ENCODE assay signal across 16 mouse cellular contexts in the genomic region with DNA sequence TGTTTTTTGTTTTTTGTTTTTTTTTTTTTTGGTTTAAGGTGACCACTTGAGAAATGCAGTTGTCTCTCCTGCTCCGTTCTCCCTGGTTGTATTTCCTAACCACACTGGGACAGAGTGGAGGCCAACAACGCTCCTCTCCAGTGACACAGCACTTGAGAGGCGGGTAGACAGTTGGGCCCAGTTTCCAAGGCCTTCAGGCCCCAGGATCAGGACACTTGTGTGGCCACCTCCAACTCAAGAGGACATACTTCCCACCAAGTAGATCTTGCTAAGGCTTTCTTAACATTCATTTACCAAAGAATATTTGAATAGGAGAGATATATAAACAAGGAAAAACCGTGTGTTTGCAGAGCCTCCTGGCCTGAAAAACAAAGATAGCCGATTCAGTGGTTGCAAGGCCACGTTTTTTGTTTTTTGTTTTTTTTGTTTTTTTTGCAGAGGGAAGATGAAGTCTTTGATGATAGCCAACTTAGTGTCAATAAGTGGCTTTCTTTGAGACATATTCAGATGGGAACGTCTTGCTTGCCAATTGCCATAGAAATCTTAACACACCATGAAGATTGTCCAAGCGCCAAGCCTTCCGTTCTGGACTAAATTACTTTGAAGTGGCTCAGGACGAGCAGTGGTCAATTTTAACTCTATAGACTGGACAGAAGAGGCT. TPM values are rescaled to one million over a fixed set of nuclear protein-coding genes. Genes with fewer than 3 reads are reported as not detected.
DNase-seq lines count a peak whose midpoint lies in the region; ATAC-seq lines count a peak whose summit lies in the region.
"Had no signal": no experiment of that assay in that cellular context is flagged by ENCODE, and none has a peak within 500 bp of the region (broad histone marks: within the 10 kb centered on the region; RNA-seq: fewer than 3 reads in every experiment).

No protein-coding gene starts in this region.

- H3K36me3 ChIP-seq in midbrain, embryonic 10.5 days = no peaks in the 10 kb centered on the region
- H3K36me3 ChIP-seq in midbrain, embryonic 16.5 days (ENCODE audit: control insufficient read depth, insufficient read depth, low read length) = no peaks in the 10 kb centered on the region
- no peaks in the 10 kb centered on the region for H3K36me3 ChIP-seq in hindbrain, embryonic 12.5 days
- no peaks in the 10 kb centered on the region for H3K36me3 ChIP-seq in midbrain, embryonic 15.5 days (replicated peaks)
- H3K36me3 ChIP-seq in kidney, embryonic 15.5 days = no peaks in the 10 kb centered on the region
- H3K36me3 ChIP-seq: limb, embryonic 15.5 days had no signal

- no peak overlapping the region for H3K9ac ChIP-seq in midbrain, embryonic 16.5 days (ENCODE audit: low read depth, low read length)
- no peak overlapping the region for H3K9ac ChIP-seq in hindbrain, embryonic 12.5 days
- H3K9ac ChIP-seq in midbrain, embryonic 15.5 days = no peak overlapping the region
- no peak overlapping the region for H3K9ac ChIP-seq in kidney, embryonic 15.5 days
- H3K9ac ChIP-seq: limb, embryonic 15.5 days had no signal

- H3K4me3 ChIP-seq in midbrain, embryonic 10.5 days = no peak overlapping the region
- no peak overlapping the region for H3K4me3 ChIP-seq in midbrain, embryonic 16.5 days (ENCODE audit: low read depth, low read length)
- H3K4me3 ChIP-seq in hindbrain, embryonic 12.5 days = no peak overlapping the region
- no peak overlapping the region for H3K4me3 ChIP-seq in midbrain, embryonic 15.5 days
- H3K4me3 ChIP-seq in kidney, embryonic 15.5 days (replicated peaks) = no peak overlapping the region
- H3K4me3 ChIP-seq: left cerebral cortex, adult 2 months; limb, embryonic 15.5 days had no signal

- H3K4me1 ChIP-seq in midbrain, embryonic 10.5 days = peaks cover 71% of the 10 kb centered on the region
- peaks cover 14% of the 10 kb centered on the region for H3K4me1 ChIP-seq in midbrain, embryonic 16.5 days (ENCODE audit: control insufficient read depth, insufficient read depth, low read length)
- peaks cover 39% of the 10 kb centered on the region for H3K4me1 ChIP-seq in hindbrain, embryonic 12.5 days
- peaks cover 30% of the 10 kb centered on the region for H3K4me1 ChIP-seq in midbrain, embryonic 15.5 days
- peaks cover 22% of the 10 kb centered on the region for H3K4me1 ChIP-seq in kidney, embryonic 15.5 days

- H3K27me3 ChIP-seq in midbrain, embryonic 10.5 days (ENCODE audit: low read depth, poor library complexity, severe bottlenecking) = peaks cover 82% of the 10 kb centered on the region
- H3K27me3 ChIP-seq in midbrain, embryonic 16.5 days (ENCODE audit: control insufficient read depth, insufficient read depth, low read depth, low read length) = peaks cover 29% of the 10 kb centered on the region
- peaks cover 51% of the 10 kb centered on the region for H3K27me3 ChIP-seq in hindbrain, embryonic 12.5 days
- H3K27me3 ChIP-seq in midbrain, embryonic 15.5 days (replicated peaks) = peaks cover 47% of the 10 kb centered on the region
- peaks cover 86% of the 10 kb centered on the region for H3K27me3 ChIP-seq in kidney, embryonic 15.5 days

- no peaks in the 10 kb centered on the region for H3K9me3 ChIP-seq in midbrain, embryonic 10.5 days (replicated peaks)
- no peaks in the 10 kb centered on the region for H3K9me3 ChIP-seq in midbrain, embryonic 16.5 days (replicated peaks; ENCODE audit: control insufficient read depth, low read length, poor library complexity, severe bottlenecking)
- no peaks in the 10 kb centered on the region for H3K9me3 ChIP-seq in hindbrain, embryonic 12.5 days (replicated peaks)
- H3K9me3 ChIP-seq in midbrain, embryonic 15.5 days = no peaks in the 10 kb centered on the region
- no peaks in the 10 kb centered on the region for H3K9me3 ChIP-seq in kidney, embryonic 15.5 days (replicated peaks)
- H3K9me3 ChIP-seq: limb, embryonic 15.5 days had no signal

- WGBS in midbrain, embryonic 10.5 days = 19% methylated on average over 10 of the region's 10 CpGs
- whole genome bisulfite sequencing in midbrain, embryonic 16.5 days = 27% methylated on average over 10 of the region's 10 CpGs
- WGBS in hindbrain, embryonic 12.5 days = 17% methylated on average over 10 of the region's 10 CpGs
- WGBS in midbrain, embryonic 15.5 days = 22% methylated on average over 10 of the region's 10 CpGs
- WGBS in kidney, embryonic 15.5 days = 72% methylated on average over 10 of the region's 10 CpGs

- H3K4me2 ChIP-seq in midbrain, embryonic 16.5 days (ENCODE audit: low read length) = no peak overlapping the region
- H3K4me2 ChIP-seq in hindbrain, embryonic 12.5 days (replicated peaks) = no peak overlapping the region
- no peak overlapping the region for H3K4me2 ChIP-seq in midbrain, embryonic 15.5 days
- no peak overlapping the region for H3K4me2 ChIP-seq in kidney, embryonic 15.5 days
- H3K4me2 ChIP-seq: limb, embryonic 15.5 days had no signal

- peak overlapping the region; percentile 82 for H3K27ac ChIP-seq in midbrain, embryonic 10.5 days (replicated peaks)
- no peak overlapping the region; the same call in 1 of the 2 replicates for H3K27ac ChIP-seq in midbrain, embryonic 16.5 days (ENCODE audit: low read length)
- H3K27ac ChIP-seq in hindbrain, embryonic 12.5 days = peak overlapping the region; percentile 62
- 0 out of 2 replicates have a peak overlapping the region, but pooled peaks have one; percentile 70 for H3K27ac ChIP-seq in midbrain, embryonic 15.5 days
- H3K27ac ChIP-seq in kidney, embryonic 15.5 days = no peak overlapping the region
- H3K27ac ChIP-seq: limb, embryonic 15.5 days had no signal

- peak; percentile 52 for DNase-seq in midbrain, embryonic 10.5 days (ENCODE audit: low spot score)
- peak; percentile 62 for DNase-seq in embryo, embryonic 10.5 days (ENCODE audit: low spot score)
- no peak for DNase-seq in spleen, postnatal 10 days (ENCODE audit: low spot score in 2 of 2)
- no peak for DNase-seq in lung, postnatal 36 days
- DNase-seq: gastrocnemius, postnatal 14 days; kidney, postnatal 14 days; lung, adult 2 months; thymus, postnatal 25 days had no signal

- no peak for ATAC-seq in midbrain, embryonic 16.5 days
- no peak for ATAC-seq in hindbrain, embryonic 12.5 days (ENCODE audit: low FRiP score)
- ATAC-seq in midbrain, embryonic 15.5 days (replicated peaks) = no peak
- no peak for ATAC-seq in kidney, embryonic 15.5 days (replicated peaks; ENCODE audit: low FRiP score)

RNA-seq across cellular contexts. Expression of gene Gm5089, which starts 4.1 kb away (rescaled TPM):
- polyA plus RNA-seq in midbrain, embryonic 10.5 days (2016; fragmentation: Nextera tagmentation; extraction: Ambion mirVana) = 0.82 and 1.3 TPM in 2 replicates
- polyA plus RNA-seq in midbrain, embryonic 16.5 days (2015; fragmentation: Nextera tagmentation; extraction: Ambion mirVana) = 0.82 and 1.4 TPM in 2 replicates
- polyA plus RNA-seq in hindbrain, embryonic 12.5 days (2016; fragmentation: Nextera tagmentation; extraction: Ambion mirVana) = 2.8 and 4.0 TPM in 2 replicates
- polyA plus RNA-seq in midbrain, embryonic 15.5 days (2015; fragmentation: Nextera tagmentation; extraction: Ambion mirVana) = 0.91 and 1.1 TPM in 2 replicates
- polyA plus RNA-seq in kidney, embryonic 15.5 days (2015; fragmentation: Nextera tagmentation; extraction: Ambion mirVana) = 0.10 TPM in 1 of 2 replicates, not detected in the other
- polyA plus RNA-seq: heart, embryonic 14.5 days; intestine, embryonic 14.5 days; lung, adult 2 months had no signal

RNA-seq across cellular contexts. Expression of gene Zic5, which starts 10.4 kb away (rescaled TPM):
- polyA plus RNA-seq in midbrain, embryonic 10.5 days (2016; fragmentation: Nextera tagmentation; extraction: Ambion mirVana) = 13.6 and 15.3 TPM in 2 replicates
- 9.5 and 29.0 TPM in 2 replicates for polyA plus RNA-seq in midbrain, embryonic 16.5 days (2015; fragmentation: Nextera tagmentation; extraction: Ambion mirVana)
- 18.1 and 25.0 TPM in 2 replicates for polyA plus RNA-seq in hindbrain, embryonic 12.5 days (2016; fragmentation: Nextera tagmentation; extraction: Ambion mirVana)
- polyA plus RNA-seq in midbrain, embryonic 15.5 days (2015; fragmentation: Nextera tagmentation; extraction: Ambion mirVana) = 13.0 and 14.0 TPM in 2 replicates
- 0.13 TPM in 1 of 2 replicates, not detected in the other for polyA plus RNA-seq in kidney, embryonic 15.5 days (2015; fragmentation: Nextera tagmentation; extraction: Ambion mirVana)
- polyA plus RNA-seq: intestine, embryonic 14.5 days; lung, adult 2 months had no signal

RNA-seq across cellular contexts. Expression of gene Zic2, which starts 20.2 kb away (rescaled TPM):
- 5.7 and 6.4 TPM in 2 replicates for polyA plus RNA-seq in midbrain, embryonic 10.5 days (2016; fragmentation: Nextera tagmentation; extraction: Ambion mirVana)
- 6.3 and 15.2 TPM in 2 replicates for polyA plus RNA-seq in midbrain, embryonic 16.5 days (2015; fragmentation: Nextera tagmentation; extraction: Ambion mirVana)
- polyA plus RNA-seq in hindbrain, embryonic 12.5 days (2016; fragmentation: Nextera tagmentation; extraction: Ambion mirVana) = 18.3 TPM in 2 replicates
- polyA plus RNA-seq in midbrain, embryonic 15.5 days (2015; fragmentation: Nextera tagmentation; extraction: Ambion mirVana) = 9.6 and 9.9 TPM in 2 replicates
- not detected in 2 replicates for polyA plus RNA-seq in kidney, embryonic 15.5 days (2015; fragmentation: Nextera tagmentation; extraction: Ambion mirVana)
- polyA plus RNA-seq: heart, embryonic 14.5 days; intestine, embryonic 14.5 days; lung, adult 2 months had no signal

RNA-seq across cellular contexts. Expression of gene Gm10837, which starts 35.4 kb away (rescaled TPM):
- polyA plus RNA-seq in midbrain, embryonic 10.5 days (2016; fragmentation: Nextera tagmentation; extraction: Ambion mirVana) = 0.07 and 0.25 TPM in 2 replicates
- polyA plus RNA-seq in midbrain, embryonic 16.5 days (2015; fragmentation: Nextera tagmentation; extraction: Ambion mirVana) = 0.19 and 0.93 TPM in 2 replicates
- 0.55 and 0.58 TPM in 2 replicates for polyA plus RNA-seq in hindbrain, embryonic 12.5 days (2016; fragmentation: Nextera tagmentation; extraction: Ambion mirVana)
- 0.51 and 0.77 TPM in 2 replicates for polyA plus RNA-seq in midbrain, embryonic 15.5 days (2015; fragmentation: Nextera tagmentation; extraction: Ambion mirVana)
- polyA plus RNA-seq in kidney, embryonic 15.5 days (2015; fragmentation: Nextera tagmentation; extraction: Ambion mirVana) = not detected in 2 replicates
- polyA plus RNA-seq: heart, embryonic 14.5 days; intestine, embryonic 14.5 days; limb, embryonic 15.5 days; lung, adult 2 months had no signal

Comparison
In these comparisons a context has a peak if more than half of its experiments do, and no peak if none do; other contexts are left out.
1. H3K27ac ChIP-seq: peak in midbrain, embryonic 10.5 days (single experiment), hindbrain, embryonic 12.5 days (single experiment) and midbrain, embryonic 15.5 days (single experiment); none in midbrain, embryonic 16.5 days (single experiment) and kidney, embryonic 15.5 days (single experiment).
2. DNase-seq: peak in midbrain, embryonic 10.5 days (single experiment) and embryo, embryonic 10.5 days (single experiment); none in spleen, postnatal 10 days (0 of 2) and lung, postnatal 36 days (single experiment).